Mouse (Mus musculus): Measurements from ENCODE around the gene Bicd1. TPM values are rescaled to one million over a fixed set of nuclear protein-coding genes. Genes with fewer than 3 reads are reported as not detected.

The Bicd1 gene
- polyA plus RNA-seq, 1 experiment from 2014 or later: 7.3 TPM

- Histone ChIP-seq H3K4me3 (ENCODE audit: low read depth, low read length) (no peak overlapping the region), H3K9ac (no peak overlapping the region), H3K4me2 (no peak overlapping the region), H3K27me3 (ENCODE audit: insufficient read depth, low read length) (no peaks in the 10 kb centered on the region), H3K4me1 (ENCODE audit: insufficient read depth) (no peaks in the 10 kb centered on the region), H3K27ac (ENCODE audit: low read depth) (no peak overlapping the region), H3K9me3 (ENCODE audit: low read depth, low read length) (no peaks in the 10 kb centered on the region), H3K36me3 (ENCODE audit: insufficient read depth) (no peaks in the 10 kb centered on the region)
- DNase-seq (no peak), ATAC-seq (ENCODE audit: insufficient read depth) (no peak)
- no peak for TF ChIP-seq CTCF (IDR thresholded peaks at IDR 0.05; ENCODE audit: low read depth)
These were observed 9.3 kb upstream of the Bicd1 start for GRCm38 (mm10) chr6:149399396-149399795.

GRCm38 (mm10) chr6:149409341-149409740 is 655 bp downstream of the Bicd1 start:
- H3K4me2 ChIP-seq: peak overlapping the region; percentile 78

GRCm38 (mm10) chr6:149409845-149410244 is 1.2 kb downstream of the Bicd1 start:
- peak overlapping the region; percentile 61 for H3K4me3 ChIP-seq (ENCODE audit: low read depth, low read length)
- ATAC-seq (ENCODE audit: insufficient read depth) (no peak), DNase-seq (no peak)
- H3K9ac ChIP-seq: no peak overlapping the region
- peak overlapping the region; percentile 78 for H3K4me2 ChIP-seq
- H3K27ac ChIP-seq (ENCODE audit: low read depth): no peak overlapping the region
- peaks cover 3% of the 10 kb centered on the region; the same call in 1 of the 2 replicates for H3K4me1 ChIP-seq (ENCODE audit: insufficient read depth)
- TF ChIP-seq CTCF (IDR thresholded peaks at IDR 0.05; ENCODE audit: low read depth): no peak
- no peaks in the 10 kb centered on the region for H3K27me3 ChIP-seq (ENCODE audit: insufficient read depth, low read length)
- no peaks in the 10 kb centered on the region for H3K9me3 ChIP-seq (ENCODE audit: low read depth, low read length)
- no peaks in the 10 kb centered on the region for H3K36me3 ChIP-seq (ENCODE audit: insufficient read depth)
- WGBS: 17% methylated on average over 4 of the region's 4 CpGs

More at GRCm38 (mm10) chr6:149409341-149409740, 655 bp downstream of the Bicd1 start:
- Histone ChIP-seq H3K9me3 (ENCODE audit: low read depth, low read length) (no peaks in the 10 kb centered on the region), H3K4me1 (ENCODE audit: insufficient read depth) (peaks cover 3% of the 10 kb centered on the region; the same call in 1 of the 2 replicates), H3K9ac (peak overlapping the region; percentile 58), H3K36me3 (ENCODE audit: insufficient read depth) (no peaks in the 10 kb centered on the region), H3K4me3 (ENCODE audit: low read depth, low read length) (peak overlapping the region; percentile 61), H3K27ac (ENCODE audit: low read depth) (peak overlapping the region; percentile 58; the same call in 1 of the 2 replicates), H3K27me3 (ENCODE audit: insufficient read depth, low read length) (no peaks in the 10 kb centered on the region)
- ATAC-seq (ENCODE audit: insufficient read depth) (peak; percentile 35; the same call in 1 of the 2 replicates), DNase-seq (no peak)
- TF ChIP-seq CTCF (IDR thresholded peaks at IDR 0.05; ENCODE audit: low read depth): no peak
- 1% methylated on average over 11 of the region's 11 CpGs for WGBS

GRCm38 (mm10) chr6:149413256-149413655 is 4.6 kb downstream of the Bicd1 start:
- Histone ChIP-seq H3K36me3 (ENCODE audit: insufficient read depth) (no peaks in the 10 kb centered on the region), H3K27me3 (ENCODE audit: insufficient read depth, low read length) (no peaks in the 10 kb centered on the region), H3K27ac (ENCODE audit: low read depth) (no peak overlapping the region), H3K4me3 (ENCODE audit: low read depth, low read length) (no peak overlapping the region), H3K9me3 (ENCODE audit: low read depth, low read length) (no peaks in the 10 kb centered on the region), H3K4me2 (no peak overlapping the region), H3K9ac (no peak overlapping the region), H3K4me1 (ENCODE audit: insufficient read depth) (peaks cover 3% of the 10 kb centered on the region; the same call in 1 of the 2 replicates)
- no peak for TF ChIP-seq CTCF (IDR thresholded peaks at IDR 0.05; ENCODE audit: low read depth)
- ATAC-seq (ENCODE audit: insufficient read depth) (no peak), DNase-seq (no peak)

- H3K27me3 ChIP-seq (ENCODE audit: insufficient read depth, low read length): no peaks in the 10 kb centered on the region
- no peak overlapping the region for H3K9ac ChIP-seq
- no peak overlapping the region for H3K4me3 ChIP-seq (ENCODE audit: low read depth, low read length)
- no peak overlapping the region for H3K4me2 ChIP-seq
- TF ChIP-seq CTCF (IDR thresholded peaks at IDR 0.05; ENCODE audit: low read depth): no peak
- ATAC-seq (ENCODE audit: insufficient read depth) (no peak), DNase-seq (no peak)
- H3K4me1 ChIP-seq (ENCODE audit: insufficient read depth): no peaks in the 10 kb centered on the region
- H3K9me3 ChIP-seq (ENCODE audit: low read depth, low read length): no peaks in the 10 kb centered on the region
- no peaks in the 10 kb centered on the region for H3K36me3 ChIP-seq (ENCODE audit: insufficient read depth)
- H3K27ac ChIP-seq (ENCODE audit: low read depth): no peak overlapping the region
These were observed 16.1 kb downstream of the Bicd1 start for GRCm38 (mm10) chr6:149424748-149425147.

GRCm38 (mm10) chr6:149439140-149439539 is 30.5 kb downstream of the Bicd1 start:
- no peak overlapping the region for H3K27ac ChIP-seq (ENCODE audit: low read depth)
- H3K27me3 ChIP-seq (ENCODE audit: insufficient read depth, low read length): no peaks in the 10 kb centered on the region
- peak; percentile 40; the same call in 1 of the 2 replicates for TF ChIP-seq CTCF (IDR thresholded peaks at IDR 0.05; ENCODE audit: low read depth)
- no peak overlapping the region for H3K4me3 ChIP-seq (ENCODE audit: low read depth, low read length)
- H3K9me3 ChIP-seq (ENCODE audit: low read depth, low read length): no peaks in the 10 kb centered on the region
- DNase-seq (peak; percentile 49), ATAC-seq (ENCODE audit: insufficient read depth) (no peak)
- H3K9ac ChIP-seq: no peak overlapping the region
- no peaks in the 10 kb centered on the region for H3K4me1 ChIP-seq (ENCODE audit: insufficient read depth)
- no peaks in the 10 kb centered on the region for H3K36me3 ChIP-seq (ENCODE audit: insufficient read depth)
- 64% methylated on average over 1 of the region's 1 CpGs for WGBS
- H3K4me2 ChIP-seq: no peak overlapping the region

- Histone ChIP-seq H3K9me3 (ENCODE audit: low read depth, low read length) (no peaks in the 10 kb centered on the region), H3K27me3 (ENCODE audit: insufficient read depth, low read length) (no peaks in the 10 kb centered on the region), H3K9ac (no peak overlapping the region), H3K4me3 (ENCODE audit: low read depth, low read length) (no peak overlapping the region), H3K4me2 (no peak overlapping the region), H3K36me3 (ENCODE audit: insufficient read depth) (no peaks in the 10 kb centered on the region), H3K4me1 (ENCODE audit: insufficient read depth) (no peaks in the 10 kb centered on the region), H3K27ac (ENCODE audit: low read depth) (no peak overlapping the region)
- DNase-seq (no peak), ATAC-seq (ENCODE audit: insufficient read depth) (no peak)
- WGBS: 43% methylated on average over 1 of the region's 1 CpGs
- no peak for TF ChIP-seq CTCF (IDR thresholded peaks at IDR 0.05; ENCODE audit: low read depth)
These were observed 34.2 kb downstream of the Bicd1 start for GRCm38 (mm10) chr6:149442884-149443283.

GRCm38 (mm10) chr6:149445854-149446253 is 37.2 kb downstream of the Bicd1 start:
- H3K4me2 ChIP-seq: no peak overlapping the region
- DNase-seq (no peak), ATAC-seq (ENCODE audit: insufficient read depth) (no peak)
- 54% methylated on average over 10 of the region's 10 CpGs for WGBS
- TF ChIP-seq CTCF (IDR thresholded peaks at IDR 0.05; ENCODE audit: low read depth): no peak
- no peaks in the 10 kb centered on the region for H3K36me3 ChIP-seq (ENCODE audit: insufficient read depth)
- H3K27ac ChIP-seq (ENCODE audit: low read depth): no peak overlapping the region
- H3K4me3 ChIP-seq (ENCODE audit: low read depth, low read length): no peak overlapping the region
- H3K4me1 ChIP-seq (ENCODE audit: insufficient read depth): no peaks in the 10 kb centered on the region
- H3K9ac ChIP-seq: no peak overlapping the region
- H3K27me3 ChIP-seq (ENCODE audit: insufficient read depth, low read length): no peaks in the 10 kb centered on the region
- no peaks in the 10 kb centered on the region; the same call in 1 of the 2 replicates for H3K9me3 ChIP-seq (ENCODE audit: low read depth, low read length)

Measured in lung, embryonic 14.5 days (tissue).